Mouse (Mus musculus): Measurements from ENCODE around the gene Cd160.

Gene Cd160

DNA sequence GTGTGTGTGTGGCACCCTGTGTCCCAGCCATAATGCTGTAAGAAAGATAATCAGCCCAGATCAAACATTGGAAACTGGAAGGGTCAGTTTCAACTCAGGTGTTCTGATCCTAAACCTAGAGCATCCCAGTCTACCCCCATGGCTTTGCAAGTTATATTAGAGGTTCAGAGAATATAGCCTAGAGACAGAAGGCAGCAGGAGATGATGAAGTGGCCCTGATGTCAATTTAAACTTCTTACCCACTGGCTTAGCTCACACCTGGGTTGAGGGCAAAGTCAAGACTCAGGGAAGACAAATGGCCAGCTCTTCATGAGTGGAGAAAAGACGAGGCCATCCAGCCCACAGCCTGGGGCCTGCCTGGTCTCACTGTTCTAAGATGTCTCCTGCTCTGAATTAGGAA, at the start of gene Cd160, which contains the start of gene Pdzk1:
Gene Cd160 (minus strand): TSS at position 368 of the 400 bp plus-strand sequence.
Gene Pdzk1 (plus strand): TSS at position 301 of the 400 bp plus-strand sequence.
- DNase-seq, result peak in 1 of 2 experiments; percentile 14

DNA sequence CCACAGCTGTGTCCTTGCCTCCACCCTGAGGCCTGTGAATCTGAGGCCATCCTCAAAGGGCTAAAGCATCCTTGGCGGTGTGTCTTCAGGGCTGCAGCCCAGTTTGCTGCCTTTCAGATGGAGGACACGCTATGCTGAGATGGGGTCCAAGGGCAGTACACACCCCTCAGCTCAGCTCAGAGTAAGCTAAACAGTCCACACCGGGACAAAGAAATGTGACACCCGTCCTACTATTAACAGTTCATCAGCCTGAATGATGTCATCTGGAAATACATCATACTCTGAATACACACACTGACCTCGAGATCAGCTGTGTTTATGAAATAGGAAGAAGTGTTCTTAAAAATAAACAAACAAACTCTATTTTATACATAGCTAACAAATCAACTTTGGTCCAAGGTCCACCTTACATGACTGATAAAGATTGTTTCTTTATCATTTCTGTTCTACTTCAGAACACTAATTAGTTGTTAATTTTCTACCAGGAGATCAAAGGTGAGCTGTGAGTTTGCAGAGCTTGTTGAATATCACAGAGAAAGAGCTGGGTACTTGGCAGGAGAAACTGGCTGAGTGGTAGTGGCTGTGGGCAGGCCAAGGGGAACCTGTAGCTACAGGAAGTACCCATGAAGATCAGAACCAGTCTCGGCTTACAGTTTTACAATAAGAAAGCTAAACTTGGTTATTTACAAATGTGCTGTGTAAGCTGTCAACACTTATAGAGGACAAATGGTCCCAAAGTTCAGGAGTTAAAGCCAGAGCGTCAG, 45.8 kb upstream of the Cd160 start:
- peak; percentile 49 to 68 for DNase-seq

DNA sequence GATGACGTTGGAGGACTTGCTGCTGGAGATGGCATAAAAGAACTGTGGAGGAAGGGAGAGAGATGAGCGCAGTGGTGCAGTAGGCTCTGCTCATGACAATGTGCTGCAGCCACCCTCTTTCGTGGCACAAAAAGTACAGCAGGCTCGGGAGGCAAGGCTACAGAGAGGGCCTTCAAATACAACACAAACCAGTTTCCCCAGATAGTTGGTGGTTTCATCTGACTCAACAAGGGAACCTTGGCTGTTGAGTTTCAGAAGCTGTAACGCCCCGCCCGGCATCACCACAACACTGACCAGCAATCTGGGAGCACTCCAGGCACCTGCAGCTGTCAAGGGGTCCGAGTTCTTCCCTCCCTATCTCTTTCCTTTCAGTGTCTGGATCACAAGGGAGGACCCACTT, 43.4 kb upstream of the Cd160 start:
- no peak for DNase-seq

GRCm38 (mm10) chr3:96871070-96871469, 41.9 kb upstream of the Cd160 start:
- DNase-seq, result no peak

- DNase-seq, result no peak
Observed at GRCm38 (mm10) chr3:96870270-96870669, 41.1 kb upstream of the Cd160 start.

GRCm38 (mm10) chr3:96869091-96869490, 39.9 kb upstream of the Cd160 start:
- DNase-seq, result no peak

GRCm38 (mm10) chr3:96868566-96868965, 39.4 kb upstream of the Cd160 start:
- DNase-seq, result no peak

GRCm38 (mm10) chr3:96867863-96868262, 38.7 kb upstream of the Cd160 start:
- no peak for DNase-seq

DNA sequence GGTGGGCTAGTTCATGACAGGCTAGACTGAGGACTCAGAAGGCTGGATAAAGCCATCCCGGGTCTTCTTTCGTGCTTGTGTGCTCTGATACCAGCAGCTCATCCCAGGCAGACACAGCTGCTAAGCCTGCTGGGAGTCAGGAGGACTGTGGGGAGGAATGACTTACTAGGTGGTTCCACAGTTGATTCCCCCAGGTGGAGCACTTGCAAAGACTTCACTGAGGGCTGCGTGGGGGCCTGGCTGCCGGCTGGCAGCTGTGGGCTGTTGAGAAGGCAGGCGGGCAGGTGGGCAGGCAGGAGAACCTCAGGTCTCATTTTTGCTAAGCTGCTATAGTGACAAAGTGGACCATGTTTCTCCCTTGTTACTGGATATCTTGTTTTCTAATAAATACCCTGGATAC, 31.3 kb upstream of the Cd160 start:
- no peak for DNase-seq

- DNase-seq, result no peak
Observed at GRCm38 (mm10) chr3:96855833-96856232, 26.7 kb upstream of the Cd160 start.

DNA sequence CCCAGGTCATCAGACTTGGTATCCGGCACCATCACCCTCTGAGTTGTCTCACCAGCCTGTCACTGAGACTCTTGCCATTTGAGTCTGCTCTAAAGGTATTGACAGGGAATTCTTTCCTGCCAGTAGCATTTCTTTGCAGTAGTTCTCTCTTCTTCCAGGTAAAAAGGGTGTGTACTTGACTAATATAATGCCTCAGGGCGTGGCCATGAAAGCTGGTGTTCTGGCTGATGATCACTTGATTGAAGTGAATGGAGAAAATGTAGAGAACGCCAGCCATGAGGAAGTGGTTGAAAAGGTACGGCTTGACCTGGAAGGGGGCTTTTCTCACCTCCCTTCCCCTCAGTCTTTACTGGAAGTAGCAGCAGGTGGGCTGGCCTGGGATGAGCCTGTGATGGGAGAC, 25.2 kb upstream of the Cd160 start:
- no peak for DNase-seq

- no peak for DNase-seq
Observed at GRCm38 (mm10) chr3:96852561-96852960, 23.4 kb upstream of the Cd160 start.

GRCm38 (mm10) chr3:96849168-96849727, 20.1 kb upstream of the Cd160 start:
- DNase-seq, result no peak

DNA sequence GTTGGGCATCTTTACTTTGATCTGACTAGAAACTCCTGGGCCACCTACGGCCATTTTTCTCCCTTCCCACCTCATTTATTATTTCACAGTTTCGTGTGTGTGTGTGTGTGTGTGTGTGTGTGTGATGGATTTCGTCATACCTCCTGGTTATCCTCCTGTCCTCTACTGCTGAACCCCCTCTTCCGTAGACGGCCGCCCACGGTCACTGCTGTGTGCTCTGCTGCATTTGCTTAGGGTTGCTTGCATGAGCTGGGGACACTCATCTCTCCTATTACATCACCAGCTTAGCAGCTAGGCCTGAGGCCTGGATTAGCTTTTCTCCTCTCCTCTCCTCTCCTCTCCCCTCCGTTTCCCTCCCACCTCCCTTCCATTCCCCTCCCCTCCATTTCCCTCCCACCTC, 19.3 kb upstream of the Cd160 start:
- DNase-seq, result no peak

DNA sequence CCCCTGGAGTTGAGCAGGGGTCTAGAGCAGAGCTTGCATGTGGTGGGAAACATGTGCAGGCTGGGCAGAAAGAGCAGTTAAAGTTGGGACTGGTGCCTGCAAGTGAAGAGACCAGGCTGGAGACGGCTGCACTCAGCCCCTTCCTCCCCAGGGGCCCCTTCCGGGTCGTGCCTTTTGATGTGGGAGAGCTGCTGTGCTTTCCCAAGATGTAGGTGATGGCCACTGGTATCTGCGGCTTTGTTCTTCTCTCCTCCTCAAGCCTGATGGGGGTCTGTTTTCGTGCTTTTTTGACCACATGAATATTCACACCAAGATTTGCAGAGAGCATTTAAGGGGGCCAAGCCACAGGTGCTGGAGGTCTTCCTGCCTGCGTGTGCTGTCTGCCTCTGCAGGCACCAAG, 18.5 kb upstream of the Cd160 start:
- DNase-seq, result no peak

DNA sequence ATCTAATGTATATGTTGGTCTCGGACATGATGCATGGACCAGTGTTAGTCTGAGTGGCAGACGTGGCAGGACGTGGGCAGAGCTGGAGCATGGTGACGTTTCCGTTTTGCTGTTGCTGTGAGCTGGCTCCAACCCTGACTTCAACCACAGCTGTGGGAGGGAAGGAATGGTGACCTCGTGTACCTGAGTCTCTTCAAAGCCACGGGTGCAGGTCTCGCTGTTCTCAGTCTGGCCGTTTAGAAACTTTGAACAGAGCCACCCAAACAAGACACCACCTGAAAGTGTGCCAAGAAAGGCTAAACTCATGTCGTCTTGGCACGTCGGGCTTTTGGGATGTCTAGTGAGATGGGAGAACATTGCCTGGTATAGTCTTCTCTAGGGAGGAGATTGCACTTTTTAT, 17.8 kb upstream of the Cd160 start:
- no peak for DNase-seq

DNA sequence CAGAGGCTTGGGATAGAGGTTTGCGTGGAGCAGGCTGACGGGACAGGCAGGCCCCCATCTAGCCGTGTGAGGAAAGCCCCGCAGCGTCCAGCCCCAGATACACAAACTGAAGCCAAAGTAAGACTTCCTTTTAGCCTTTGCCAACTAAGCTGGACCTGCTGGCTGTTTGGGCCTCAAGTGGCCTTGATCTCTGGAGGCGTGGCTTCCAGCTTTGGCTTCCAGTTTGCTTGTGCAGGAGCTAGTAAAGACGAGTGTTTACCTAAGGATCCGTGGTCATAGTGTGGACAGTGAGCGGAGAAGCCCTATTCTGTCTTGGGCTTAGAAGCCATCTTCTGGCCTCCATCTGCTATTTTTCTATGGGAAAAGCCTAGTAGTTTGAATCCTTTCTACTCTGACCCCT, 16.7 kb upstream of the Cd160 start:
- no peak for DNase-seq

- no peak for DNase-seq
Observed at GRCm38 (mm10) chr3:96845191-96845590, 16.0 kb upstream of the Cd160 start.

DNA sequence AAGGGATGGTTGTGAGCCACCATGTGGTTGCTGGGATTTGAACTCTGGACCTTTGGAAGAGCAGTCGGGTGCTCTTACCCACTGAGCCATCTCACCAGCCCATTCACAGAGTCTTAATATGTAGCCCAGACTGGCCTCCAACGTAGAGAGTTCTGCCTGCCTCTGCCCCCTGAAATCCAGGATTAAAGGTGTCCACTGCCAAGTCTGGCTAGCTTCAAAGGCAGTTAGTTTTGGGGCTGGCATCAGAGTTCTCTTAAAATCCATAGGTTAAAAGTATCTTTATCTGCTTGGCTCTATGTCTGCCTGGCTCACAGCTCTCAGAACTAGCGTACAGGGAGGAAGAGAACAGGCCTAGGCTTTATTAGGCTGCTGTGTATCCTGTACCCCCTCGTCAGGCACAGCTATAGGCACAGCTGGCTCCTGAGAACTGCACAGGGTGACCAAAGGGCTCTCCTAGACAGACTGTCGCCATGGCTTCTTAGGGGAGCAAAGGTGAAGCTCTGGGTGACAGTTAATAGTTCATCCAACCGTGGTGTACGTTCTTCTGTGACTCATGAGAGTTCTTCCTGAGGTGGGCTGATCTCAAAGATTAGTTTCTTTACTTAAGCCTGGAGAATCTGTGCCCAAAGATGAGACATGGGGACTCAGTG, 10.0 kb upstream of the Cd160 start:
- peak; percentile 65 to 76 for DNase-seq

DNA sequence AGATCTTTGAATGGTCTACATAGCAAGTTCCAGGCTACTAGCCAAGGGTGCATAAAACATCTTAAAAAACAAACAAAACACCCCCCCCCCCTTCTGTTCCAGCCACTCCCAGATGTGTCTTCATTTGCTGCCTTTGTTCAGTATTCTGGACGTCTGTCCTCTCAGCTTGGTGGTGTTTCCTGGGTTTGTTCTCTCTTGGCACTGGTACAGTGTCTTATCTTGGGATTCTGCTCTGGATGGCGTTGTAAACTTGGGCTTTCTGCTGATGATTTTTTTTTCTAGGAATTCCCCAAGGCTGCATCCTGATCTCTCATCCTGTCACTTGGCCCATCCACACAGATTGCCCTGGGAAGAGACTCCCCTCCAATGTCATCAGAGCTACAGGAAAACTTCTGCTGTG, 7.3 kb upstream of the Cd160 start:
- DNase-seq, result no peak

GRCm38 (mm10) chr3:96834587-96835348, 5.6 kb upstream of the Cd160 start:
- DNase-seq, result peak; percentile 69 to 80

GRCm38 (mm10) chr3:96832930-96833329, 3.8 kb upstream of the Cd160 start:
- DNase-seq, result peak; percentile 69 to 73

GRCm38 (mm10) chr3:96829856-96830255, 705 bp upstream of the Cd160 start:
- DNase-seq, result peak; percentile 87

Measured in kidney, adult 8-10 months (tissue).